Mouse (Mus musculus): ENCODE results near the gene Plac1.

- TF ChIP-seq ZKSCAN1 (IDR thresholded peaks at IDR 0.05; ENCODE audit: low read depth, low read length) (no peak), ELF1 (IDR thresholded peaks at IDR 0.05; ENCODE audit: low read depth, low read length) (no peak), POLR2A (IDR thresholded peaks at IDR 0.05; ENCODE audit: control insufficient read depth in 1 of 2, insufficient read depth in 1 of 2, low read depth in 1 of 2, low read length in 2 of 2, poor library complexity in 1 of 2) (no peak), MAFK (IDR thresholded peaks at IDR 0.05; ENCODE audit: borderline replicate concordance, low read depth, low read length) (no peak), POLR2AphosphoS5 (IDR thresholded peaks at IDR 0.05; ENCODE audit: borderline replicate concordance, low read depth, low read length) (no peak), GATA1 (IDR thresholded peaks at IDR 0.05; ENCODE audit: low read depth, low read length) (no peak)
These were observed 102.8 kb downstream of the Plac1 start for GRCm38 (mm10) chrX:53137066-53137465.
